Mouse (Mus musculus): ENCODE measurements around the gene Taf7l. TPM values are rescaled to one million over a fixed set of nuclear protein-coding genes. Genes with fewer than 3 reads are reported as not detected.

Gene Taf7l
- polyA plus RNA-seq, 1 experiment: not detected

- TF ChIP-seq CTCF (IDR thresholded peaks at IDR 0.05; ENCODE audit: extremely low read depth, insufficient read depth, insufficient read length, insufficient replicate concordance) (no peak), POLR2A (IDR thresholded peaks at IDR 0.05; ENCODE audit: low read depth, low read length) (no peak)
- 81% methylated on average over 59 of the region's 67 CpGs for WGBS
- H3K4me3 ChIP-seq (ENCODE audit: extremely low read depth, insufficient read depth, insufficient read length): no peak overlapping the region
- no peak overlapping the region for H3K27ac ChIP-seq (ENCODE audit: insufficient read depth, low read length)
- DNase-seq (ENCODE audit: low read depth in 1 of 2, low spot score in 2 of 2): no peak
- no peaks in the 10 kb centered on the region for H3K4me1 ChIP-seq (ENCODE audit: control insufficient read depth, insufficient read depth, insufficient read length)
- H3K27me3 ChIP-seq (ENCODE audit: control insufficient read depth, insufficient read depth, low read length): no peaks in the 10 kb centered on the region
- no peaks in the 10 kb centered on the region for H3K36me3 ChIP-seq (ENCODE audit: control insufficient read depth, insufficient read depth, low read length)
These were observed 1.1 kb downstream of the Taf7l start for GRCm38 (mm10) chrX:134474988-134475710.

- no peaks in the 10 kb centered on the region for H3K27me3 ChIP-seq (ENCODE audit: control insufficient read depth, insufficient read depth, low read length)
- no peak overlapping the region for H3K4me3 ChIP-seq (ENCODE audit: extremely low read depth, insufficient read depth, insufficient read length)
- H3K27ac ChIP-seq (ENCODE audit: insufficient read depth, low read length): no peak overlapping the region
- H3K36me3 ChIP-seq (ENCODE audit: control insufficient read depth, insufficient read depth, low read length): no peaks in the 10 kb centered on the region
- TF ChIP-seq POLR2A (IDR thresholded peaks at IDR 0.05; ENCODE audit: low read depth, low read length): no peak
- TF ChIP-seq CTCF (IDR thresholded peaks at IDR 0.05; ENCODE audit: extremely low read depth, insufficient read depth, insufficient read length, insufficient replicate concordance): no peak
- no peaks in the 10 kb centered on the region for H3K4me1 ChIP-seq (ENCODE audit: control insufficient read depth, insufficient read depth, insufficient read length)
- no peak for DNase-seq (ENCODE audit: low read depth in 1 of 2, low spot score in 2 of 2)
- 61% methylated on average over 3 of the region's 3 CpGs for WGBS
These were observed 49.0 kb downstream of the Taf7l start for GRCm38 (mm10) chrX:134427307-134427706.

- H3K36me3 ChIP-seq (ENCODE audit: control insufficient read depth, insufficient read depth, low read length): no peaks in the 10 kb centered on the region
- H3K4me1 ChIP-seq (ENCODE audit: control insufficient read depth, insufficient read depth, insufficient read length): no peaks in the 10 kb centered on the region
- no peak for DNase-seq (ENCODE audit: low read depth in 1 of 2, low spot score in 2 of 2)
- TF ChIP-seq CTCF (IDR thresholded peaks at IDR 0.05; ENCODE audit: extremely low read depth, insufficient read depth, insufficient read length, insufficient replicate concordance) (no peak), POLR2A (IDR thresholded peaks at IDR 0.05; ENCODE audit: low read depth, low read length) (no peak)
- H3K27me3 ChIP-seq (ENCODE audit: control insufficient read depth, insufficient read depth, low read length): no peaks in the 10 kb centered on the region
- H3K27ac ChIP-seq (ENCODE audit: insufficient read depth, low read length): no peak overlapping the region
- H3K4me3 ChIP-seq (ENCODE audit: extremely low read depth, insufficient read depth, insufficient read length): no peak overlapping the region
- 83% methylated on average over 6 of the region's 6 CpGs for WGBS
These were observed 49.5 kb downstream of the Taf7l start for GRCm38 (mm10) chrX:134426819-134427218.

GRCm38 (mm10) chrX:134425798-134426197 is 50.5 kb downstream of the Taf7l start:
- WGBS: 90% methylated on average over 10 of the region's 10 CpGs
- TF ChIP-seq CTCF (IDR thresholded peaks at IDR 0.05; ENCODE audit: extremely low read depth, insufficient read depth, insufficient read length, insufficient replicate concordance): no peak
- no peak for TF ChIP-seq POLR2A (IDR thresholded peaks at IDR 0.05; ENCODE audit: low read depth, low read length)
- no peak for DNase-seq (ENCODE audit: low read depth in 1 of 2, low spot score in 2 of 2)
- H3K4me3 ChIP-seq (ENCODE audit: extremely low read depth, insufficient read depth, insufficient read length): no peak overlapping the region
- H3K27me3 ChIP-seq (ENCODE audit: control insufficient read depth, insufficient read depth, low read length): no peaks in the 10 kb centered on the region
- no peaks in the 10 kb centered on the region for H3K4me1 ChIP-seq (ENCODE audit: control insufficient read depth, insufficient read depth, insufficient read length)
- no peaks in the 10 kb centered on the region for H3K36me3 ChIP-seq (ENCODE audit: control insufficient read depth, insufficient read depth, low read length)
- no peak overlapping the region for H3K27ac ChIP-seq (ENCODE audit: insufficient read depth, low read length)

- TF ChIP-seq POLR2A (IDR thresholded peaks at IDR 0.05; ENCODE audit: low read depth, low read length): no peak
- TF ChIP-seq CTCF (IDR thresholded peaks at IDR 0.05; ENCODE audit: extremely low read depth, insufficient read depth, insufficient read length, insufficient replicate concordance): no peak
- H3K36me3 ChIP-seq (ENCODE audit: control insufficient read depth, insufficient read depth, low read length): no peaks in the 10 kb centered on the region
- H3K27me3 ChIP-seq (ENCODE audit: control insufficient read depth, insufficient read depth, low read length): no peaks in the 10 kb centered on the region
- H3K4me3 ChIP-seq (ENCODE audit: extremely low read depth, insufficient read depth, insufficient read length): no peak overlapping the region
- 63% methylated on average over 5 of the region's 5 CpGs for WGBS
- no peak for DNase-seq (ENCODE audit: low read depth in 1 of 2, low spot score in 2 of 2)
- no peak overlapping the region for H3K27ac ChIP-seq (ENCODE audit: insufficient read depth, low read length)
- no peaks in the 10 kb centered on the region for H3K4me1 ChIP-seq (ENCODE audit: control insufficient read depth, insufficient read depth, insufficient read length)
These were observed 52.0 kb downstream of the Taf7l start for GRCm38 (mm10) chrX:134424263-134424662.

GRCm38 (mm10) chrX:134420097-134420496 is 56.2 kb downstream of the Taf7l start:
- TF ChIP-seq POLR2A (IDR thresholded peaks at IDR 0.05; ENCODE audit: low read depth, low read length) (no peak), CTCF (IDR thresholded peaks at IDR 0.05; ENCODE audit: extremely low read depth, insufficient read depth, insufficient read length, insufficient replicate concordance) (no peak)
- H3K4me3 ChIP-seq (ENCODE audit: extremely low read depth, insufficient read depth, insufficient read length): no peak overlapping the region
- no peaks in the 10 kb centered on the region for H3K4me1 ChIP-seq (ENCODE audit: control insufficient read depth, insufficient read depth, insufficient read length)
- 76% methylated on average over 5 of the region's 5 CpGs for WGBS
- no peak overlapping the region for H3K27ac ChIP-seq (ENCODE audit: insufficient read depth, low read length)
- H3K27me3 ChIP-seq (ENCODE audit: control insufficient read depth, insufficient read depth, low read length): no peaks in the 10 kb centered on the region
- no peak for DNase-seq (ENCODE audit: low read depth in 1 of 2, low spot score in 2 of 2)
- H3K36me3 ChIP-seq (ENCODE audit: control insufficient read depth, insufficient read depth, low read length): no peaks in the 10 kb centered on the region

- Histone ChIP-seq H3K27ac (ENCODE audit: insufficient read depth, low read length) (no peak overlapping the region), H3K4me1 (ENCODE audit: control insufficient read depth, insufficient read depth, insufficient read length) (no peaks in the 10 kb centered on the region), H3K36me3 (ENCODE audit: control insufficient read depth, insufficient read depth, low read length) (no peaks in the 10 kb centered on the region), H3K4me3 (ENCODE audit: extremely low read depth, insufficient read depth, insufficient read length) (no peak overlapping the region), H3K27me3 (ENCODE audit: control insufficient read depth, insufficient read depth, low read length) (no peaks in the 10 kb centered on the region)
- TF ChIP-seq CTCF (IDR thresholded peaks at IDR 0.05; ENCODE audit: extremely low read depth, insufficient read depth, insufficient read length, insufficient replicate concordance) (no peak), POLR2A (IDR thresholded peaks at IDR 0.05; ENCODE audit: low read depth, low read length) (no peak)
- DNase-seq (ENCODE audit: low read depth in 1 of 2, low spot score in 2 of 2): no peak
- WGBS: 64% methylated on average over 1 of the region's 1 CpGs
These were observed 64.2 kb downstream of the Taf7l start for GRCm38 (mm10) chrX:134412096-134412495.

Other genes with a start within 250 kb of the Taf7l start
- 4.5 and 5.9 TPM in 2 replicates for gene Trmt2b, start 199.5 kb downstream of the Taf7l start, polyA plus RNA-seq (2012; rRNA removed)
- gene Tmem35a, start 181.3 kb downstream of the Taf7l start, polyA plus RNA-seq (2012; rRNA removed): 3.4 and 5.7 TPM in 2 replicates
- gene Cenpi, start 168.4 kb downstream of the Taf7l start, polyA plus RNA-seq (2012; rRNA removed): 0.53 and 0.76 TPM in 2 replicates
- gene Drp2, start 71.9 kb downstream of the Taf7l start, polyA plus RNA-seq (2012; rRNA removed): 0.06 and 0.09 TPM in 2 replicates
- gene Timm8a1, start 65.4 kb upstream of the Taf7l start, polyA plus RNA-seq (2012; rRNA removed): 0.60 and 0.62 TPM in 2 replicates
- 12.5 and 14.4 TPM in 2 replicates for gene Btk, start 107.1 kb upstream of the Taf7l start, polyA plus RNA-seq (2012; rRNA removed)
- gene Rpl36a, start 109.2 kb upstream of the Taf7l start, polyA plus RNA-seq (2012; rRNA removed): 89.6 and 117 TPM in 2 replicates
- 0.66 and 0.96 TPM in 2 replicates for gene Gla, start 124.6 kb upstream of the Taf7l start, polyA plus RNA-seq (2012; rRNA removed)
- 6.1 and 6.3 TPM in 2 replicates for gene Hnrnph2, start 124.7 kb upstream of the Taf7l start, polyA plus RNA-seq (2012; rRNA removed)
- gene Armcx4, start 210.0 kb upstream of the Taf7l start, polyA plus RNA-seq (2012; rRNA removed): 0.28 and 0.39 TPM in 2 replicates
- 0.46 and 1.1 TPM in 2 replicates for gene Armcx1, start 241.5 kb upstream of the Taf7l start, polyA plus RNA-seq (2012; rRNA removed)